Mouse (Mus musculus) midbrain, embryonic 16.5 days (tissue): ENCODE results near the gene Kcnn4. TPM values are rescaled to one million over a fixed set of nuclear protein-coding genes. Genes with fewer than 3 reads are reported as not detected.

Experiments used
- ATAC-seq: fragments of 200-750 bp; cut with Nextera tagmentation; 2 replicates; pipeline ENCODE4 v1.8.0; 2017; ENCODE audit warnings: moderate TSS enrichment
- H3K27ac ChIP-seq: fragments of 300-500 bp; sonication (generic); 2 replicates; pipeline ENCODE4 v1.5.1; 2014; ENCODE audit warnings: mild to moderate bottlenecking, low read length, mixed read lengths
- H3K27me3 ChIP-seq: fragments of 300-500 bp; sonication (generic); 2 replicates; pipeline ENCODE4 v1.6.1; 2014; ENCODE audit warnings: low read depth, low read length, mixed read lengths; ENCODE audit not compliant: control insufficient read depth, insufficient read depth
- H3K36me3 ChIP-seq: fragments of 300-500 bp; sonication (generic); 2 replicates; pipeline ENCODE4 v1.6.1; 2014; ENCODE audit warnings: mild to moderate bottlenecking, low read length, moderate library complexity, mixed read lengths; ENCODE audit not compliant: control insufficient read depth, insufficient read depth
- H3K4me1 ChIP-seq: fragments of 300-500 bp; sonication (generic); 2 replicates; pipeline ENCODE4 v1.6.1; 2014; ENCODE audit warnings: mild to moderate bottlenecking, low read length, mixed read lengths; ENCODE audit not compliant: control insufficient read depth, insufficient read depth
- H3K4me2 ChIP-seq: fragments of 300-500 bp; sonication (generic); 2 replicates; pipeline ENCODE4 v1.6.1; 2014; ENCODE audit warnings: mild to moderate bottlenecking, low read length, mixed read lengths
- H3K4me3 ChIP-seq: fragments of 300-500 bp; sonication (generic); 2 replicates; pipeline ENCODE4 v1.5.1; 2014; ENCODE audit warnings: low read depth, mild to moderate bottlenecking, low read length, moderate library complexity, mixed read lengths
- H3K9ac ChIP-seq: fragments of 300-500 bp; sonication (generic); 2 replicates; pipeline ENCODE4 v1.6.1; 2014; ENCODE audit warnings: low read depth, low read length, mixed read lengths
- H3K9me3 ChIP-seq: fragments of 300-500 bp; sonication (generic); replicated peaks from 2 replicates; pipeline ENCODE4 v1.6.1; 2014; ENCODE audit warnings: mild to moderate bottlenecking, low read length, mixed read lengths; ENCODE audit not compliant: control insufficient read depth, poor library complexity, severe bottlenecking
- WGBS: fragments of 180-500 bp; shearing (Covaris S2); extraction: QIAGEN DNeasy Blood & Tissue Kit; methylation state at CpG from one replicate; pipeline ENCODE4 v1.1.7; 2014; 5-methylcytosine and 5-hydroxymethylcytosine counted together
- microRNA-seq: library from miRNA; unstranded; fragments of <30 nt; microRNA quantifications from one replicate; pipeline ENCODE4, GENCODE M21; 2017
- polyA plus RNA-seq: library from polyadenylated mRNA; unstranded; fragments of >200 nt; fragmentation: Nextera tagmentation; extraction: Ambion mirVana; gene quantifications from 2 replicates; pipeline ENCODE4 v1.2.1, GENCODE M21; 2015

Kcnn4 gene
- polyA plus RNA-seq, 1 experiment from 2014 or later, result 0.84 TPM

- H3K27ac ChIP-seq, result no peak overlapping the region
- no peak for ATAC-seq
- H3K9me3 ChIP-seq, result no peaks in the 10 kb centered on the region; the same call in 1 of the 2 replicates
- no peak overlapping the region for H3K4me3 ChIP-seq
- no peaks in the 10 kb centered on the region for H3K4me1 ChIP-seq
- 70% methylated on average over 11 of the region's 11 CpGs for WGBS
- H3K27me3 ChIP-seq, result no peaks in the 10 kb centered on the region
- H3K9ac ChIP-seq, result no peak overlapping the region
- no peak overlapping the region for H3K4me2 ChIP-seq
- H3K36me3 ChIP-seq, result no peaks in the 10 kb centered on the region
Observed at GRCm38 (mm10) chr7:24431713-24432112, 61.6 kb downstream of the Kcnn4 start.

GRCm38 (mm10) chr7:24435305-24435704 is 65.2 kb downstream of the Kcnn4 start:
- Histone ChIP-seq H3K36me3 (no peaks in the 10 kb centered on the region), H3K4me3 (no peak overlapping the region), H3K4me2 (no peak overlapping the region), H3K4me1 (no peaks in the 10 kb centered on the region), H3K27ac (no peak overlapping the region), H3K9ac (no peak overlapping the region), H3K9me3 (no peaks in the 10 kb centered on the region; the same call in 1 of the 2 replicates), H3K27me3 (no peaks in the 10 kb centered on the region)
- ATAC-seq, result no peak
- 78% methylated on average over 5 of the region's 5 CpGs for whole genome bisulfite sequencing

Small RNA genes within 50 kb of the gene (microRNA-seq; reads per million reads assigned to microRNA genes)
- not detected for gene Gm27592

Other genes starting within 250 kb of the Kcnn4 start
- 23.0 and 24.5 TPM in 2 replicates for gene Zfp235, start 236.1 kb upstream of the Kcnn4 start, polyA plus RNA-seq
- gene Zfp114, start 195.2 kb upstream of the Kcnn4 start, polyA plus RNA-seq, result 4.8 and 5.3 TPM in 2 replicates
- gene Zfp111, start 158.8 kb upstream of the Kcnn4 start, polyA plus RNA-seq, result 4.9 and 5.4 TPM in 2 replicates
- 4.3 and 5.5 TPM in 2 replicates for gene Zfp109, start 132.7 kb upstream of the Kcnn4 start, polyA plus RNA-seq
- gene Zfp108, start 115.5 kb upstream of the Kcnn4 start, polyA plus RNA-seq, result 6.7 and 6.9 TPM in 2 replicates
- gene Zfp93, start 99.8 kb upstream of the Kcnn4 start, polyA plus RNA-seq, result 7.1 and 7.5 TPM in 2 replicates
- gene Zfp61, start 69.0 kb upstream of the Kcnn4 start, polyA plus RNA-seq, result 46.2 and 46.3 TPM in 2 replicates
- 22.2 and 23.1 TPM in 2 replicates for gene Zfp94, start 53.6 kb upstream of the Kcnn4 start, polyA plus RNA-seq
- 0.29 TPM in 1 of 2 replicates, not detected in the other for gene Tescl, start 36.3 kb upstream of the Kcnn4 start, polyA plus RNA-seq
- not detected in 2 replicates for gene Lypd5, start 21.1 kb upstream of the Kcnn4 start, polyA plus RNA-seq
- 38.3 and 39.4 TPM in 2 replicates for gene Smg9, start 29.4 kb downstream of the Kcnn4 start, polyA plus RNA-seq
- not detected in 2 replicates for gene Irgc1, start 82.0 kb downstream of the Kcnn4 start, polyA plus RNA-seq
- gene Plaur, start 92.2 kb downstream of the Kcnn4 start, polyA plus RNA-seq, result 1.6 and 1.8 TPM in 2 replicates
- 63.2 and 75.3 TPM in 2 replicates for gene Cadm4, start 111.8 kb downstream of the Kcnn4 start, polyA plus RNA-seq
- 298 and 327 TPM in 2 replicates for gene Zfp428, start 136.7 kb downstream of the Kcnn4 start, polyA plus RNA-seq
- gene AC161166.1, start 142.2 kb downstream of the Kcnn4 start, polyA plus RNA-seq, result 1.6 and 1.7 TPM in 2 replicates
- 26.3 and 26.9 TPM in 2 replicates for gene Irgq, start 160.4 kb downstream of the Kcnn4 start, polyA plus RNA-seq
- gene Pinlyp, start 175.9 kb downstream of the Kcnn4 start, polyA plus RNA-seq, result not detected in 2 replicates
- 66.1 and 66.9 TPM in 2 replicates for gene Xrcc1, start 176.0 kb downstream of the Kcnn4 start, polyA plus RNA-seq
- 26.5 and 30.7 TPM in 2 replicates for gene Ethe1, start 217.3 kb downstream of the Kcnn4 start, polyA plus RNA-seq
- gene Zfp575, start 217.4 kb downstream of the Kcnn4 start, polyA plus RNA-seq, result 18.2 and 20.9 TPM in 2 replicates
- gene Phldb3, start 240.5 kb downstream of the Kcnn4 start, polyA plus RNA-seq, result not detected in 2 replicates